Mouse (Mus musculus) limb, embryonic 12.5 days (tissue): ENCODE measurements around the gene Slc29a3. TPM values are rescaled to one million over a fixed set of nuclear protein-coding genes. Genes with fewer than 3 reads are reported as not detected.

Experiments
- ATAC-seq: fragments of 200-750 bp; cut with Nextera tagmentation; 2 replicates; pipeline ENCODE4 v1.8.0; 2017; ENCODE audit warnings: low read depth, moderate TSS enrichment; ENCODE audit not compliant: insufficient number of reproducible peaks, insufficient read depth, low FRiP score, low TSS enrichment
- H3K27ac ChIP-seq: fragments of 300-500 bp; sonication (generic); 2 replicates; pipeline ENCODE4 v1.5.1; 2016; ENCODE audit warnings: mild to moderate bottlenecking, moderate library complexity
- H3K27me3 ChIP-seq: fragments of 300-500 bp; sonication (generic); 2 replicates; pipeline ENCODE4 v1.6.1; 2016; ENCODE audit warnings: mild to moderate bottlenecking, moderate library complexity
- H3K36me3 ChIP-seq: fragments of 300-500 bp; sonication (generic); 2 replicates; pipeline ENCODE4 v1.6.1; 2016; ENCODE audit warnings: mild to moderate bottlenecking, moderate library complexity
- H3K4me1 ChIP-seq: fragments of 300-500 bp; sonication (generic); replicated peaks from 2 replicates; pipeline ENCODE4 v1.6.1; 2016
- H3K4me2 ChIP-seq: fragments of 300-500 bp; sonication (generic); 2 replicates; pipeline ENCODE4 v1.6.1; 2016; ENCODE audit warnings: mild to moderate bottlenecking, moderate library complexity
- H3K4me3 ChIP-seq: fragments of 300-500 bp; sonication (generic); replicated peaks from 2 replicates; pipeline ENCODE4 v1.5.1; 2016; ENCODE audit warnings: mild to moderate bottlenecking
- H3K9ac ChIP-seq: fragments of 300-500 bp; sonication (generic); replicated peaks from 2 replicates; pipeline ENCODE4 v1.6.1; 2016; ENCODE audit warnings: mild to moderate bottlenecking, moderate library complexity
- H3K9me3 ChIP-seq: fragments of 300-500 bp; sonication (generic); 2 replicates; pipeline ENCODE4 v1.6.1; 2016; ENCODE audit warnings: mild to moderate bottlenecking, moderate library complexity
- WGBS: fragments of 180-500 bp; shearing (Covaris S2); methylation state at CpG from one replicate; pipeline ENCODE4 v1.1.7; 2016; 5-methylcytosine and 5-hydroxymethylcytosine counted together
- polyA plus RNA-seq: library from polyadenylated mRNA; unstranded; fragments of >200 nt; fragmentation: Nextera tagmentation; extraction: Ambion mirVana; gene quantifications from 2 replicates; pipeline ENCODE4 v1.2.1, GENCODE M21; 2016

Slc29a3 gene
- polyA plus RNA-seq, 1 experiment from 2014 or later = 9.6 TPM

- 86% methylated on average over 6 of the region's 6 CpGs for WGBS
- Histone ChIP-seq H3K9me3 (no peaks in the 10 kb centered on the region), H3K27ac (no peak within 1 kb of the TSS), H3K36me3 (no peaks in the 10 kb centered on the region), H3K4me2 (no peak within 1 kb of the TSS), H3K27me3 (peaks cover 21% of the 10 kb centered on the region), H3K4me1 (peaks cover 6% of the 10 kb centered on the region), H3K4me3 (no peak within 1 kb of the TSS), H3K9ac (no peak within 1 kb of the TSS)
- no peak for ATAC-seq
These were observed 56.2 kb downstream of the Slc29a3 start, which contains the start of gene Cdh23 for GRCm38 (mm10) chr10:60696390-60696789. Gene Cdh23, minus strand, starts transcription at chr10:60696490.

DNA sequence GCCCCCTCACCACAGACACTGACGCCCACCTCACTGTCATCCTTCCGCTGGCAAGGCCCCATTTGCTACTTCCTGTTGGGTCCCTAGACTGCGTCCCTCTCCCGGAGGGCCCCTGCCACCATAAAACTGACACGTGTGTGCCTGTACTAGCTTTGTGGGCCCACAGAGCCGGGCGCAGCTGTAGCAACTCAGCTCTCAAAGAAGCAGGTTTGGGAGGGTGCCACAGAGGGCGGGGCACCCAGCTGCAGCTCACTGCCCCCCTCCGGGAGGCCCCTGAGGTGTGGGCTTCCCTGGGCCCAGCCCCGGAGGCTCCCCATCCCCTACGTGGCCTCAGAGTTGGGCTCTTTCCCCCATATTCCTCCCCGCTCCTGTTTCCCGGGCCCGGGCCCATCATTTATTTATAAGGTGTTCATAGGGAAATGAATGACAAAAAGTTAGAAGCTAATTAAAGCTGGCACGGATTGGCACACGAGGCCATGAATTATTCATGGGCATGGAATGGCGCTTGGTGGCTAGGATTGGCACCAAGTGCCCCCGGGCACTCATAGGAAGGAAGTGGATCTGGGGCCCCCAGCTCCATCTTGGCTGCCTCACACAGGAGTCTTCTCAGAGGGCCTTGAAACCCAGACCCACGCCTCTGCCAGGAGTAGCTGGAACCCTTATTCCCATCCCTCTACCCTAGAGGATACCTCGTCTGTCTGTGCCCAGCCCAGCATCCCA is 60.8 kb downstream of the Slc29a3 start:
- Histone ChIP-seq H3K4me2 (no peak overlapping the region), H3K9ac (no peak overlapping the region), H3K9me3 (no peaks in the 10 kb centered on the region), H3K4me3 (no peak overlapping the region), H3K4me1 (peaks cover 12% of the 10 kb centered on the region), H3K27ac (no peak overlapping the region), H3K36me3 (no peaks in the 10 kb centered on the region), H3K27me3 (peaks cover 41% of the 10 kb centered on the region)
- WGBS = 61% methylated on average over 20 of the region's 20 CpGs
- no peak for ATAC-seq

DNA sequence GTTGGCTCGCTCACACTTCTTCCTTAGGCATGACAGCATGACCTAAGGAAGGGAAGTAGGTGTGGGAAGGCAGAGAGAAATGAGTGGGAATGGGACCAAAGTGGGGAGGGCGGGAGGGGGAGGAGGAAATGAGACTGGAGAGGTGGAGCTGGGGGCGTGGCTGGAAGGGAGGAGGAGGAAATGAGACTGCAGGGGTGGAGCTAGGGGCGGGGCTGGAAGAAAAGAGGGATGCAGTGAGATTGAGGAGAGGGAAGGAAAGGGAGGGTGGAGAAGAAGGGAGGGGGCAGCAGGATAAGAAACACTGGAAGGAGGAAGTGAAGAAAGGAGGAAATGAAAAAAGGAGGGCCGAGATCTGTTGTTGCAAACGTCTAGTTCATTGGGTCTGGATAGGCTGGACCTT is 61.6 kb downstream of the Slc29a3 start:
- peaks cover 50% of the 10 kb centered on the region for H3K27me3 ChIP-seq
- no peaks in the 10 kb centered on the region for H3K36me3 ChIP-seq
- no peak overlapping the region for H3K4me3 ChIP-seq
- H3K4me1 ChIP-seq = peaks cover 21% of the 10 kb centered on the region
- no peak overlapping the region for H3K27ac ChIP-seq
- no peak overlapping the region for H3K9ac ChIP-seq
- no peak overlapping the region for H3K4me2 ChIP-seq
- no peak for ATAC-seq
- no peaks in the 10 kb centered on the region for H3K9me3 ChIP-seq
- 49% methylated on average over 6 of the region's 6 CpGs for WGBS

DNA sequence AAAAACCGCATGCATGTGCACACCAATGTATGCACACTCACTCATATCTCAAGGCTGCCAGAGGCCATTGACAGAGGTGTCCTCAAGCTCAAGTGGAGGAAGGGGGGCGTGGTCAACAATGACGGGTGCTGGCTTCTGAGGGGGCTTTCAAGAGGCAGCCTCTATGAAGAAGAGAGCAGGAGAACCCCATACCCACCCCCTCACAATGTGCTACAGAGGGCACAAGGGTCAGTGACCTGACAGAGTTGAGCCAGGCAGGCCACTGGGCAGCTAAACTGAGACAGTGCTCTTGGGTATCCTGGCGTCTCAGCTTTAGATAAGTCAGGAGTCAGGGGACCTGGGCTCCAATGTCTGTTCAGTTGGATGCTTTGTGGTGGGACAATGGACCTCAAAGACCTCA is 63.2 kb downstream of the Slc29a3 start:
- Histone ChIP-seq H3K9ac (no peak overlapping the region), H3K4me1 (peaks cover 25% of the 10 kb centered on the region), H3K4me2 (no peak overlapping the region), H3K4me3 (no peak overlapping the region), H3K9me3 (no peaks in the 10 kb centered on the region), H3K27ac (no peak overlapping the region), H3K36me3 (no peaks in the 10 kb centered on the region), H3K27me3 (peaks cover 65% of the 10 kb centered on the region)
- 79% methylated on average over 4 of the region's 4 CpGs for WGBS
- no peak for ATAC-seq

- Histone ChIP-seq H3K27ac (no peak overlapping the region), H3K4me2 (peak overlapping the region; percentile 100), H3K9ac (peak overlapping the region; percentile 70), H3K9me3 (no peaks in the 10 kb centered on the region), H3K4me3 (peak overlapping the region; percentile 58), H3K27me3 (peaks cover 85% of the 10 kb centered on the region), H3K4me1 (peaks cover 25% of the 10 kb centered on the region), H3K36me3 (no peaks in the 10 kb centered on the region)
- ATAC-seq = peak; percentile 39
- under 1% methylated on average over 76 of the region's 76 CpGs for WGBS
These were observed 65.4 kb downstream of the Slc29a3 start for GRCm38 (mm10) chr10:60687011-60687776.

DNA sequence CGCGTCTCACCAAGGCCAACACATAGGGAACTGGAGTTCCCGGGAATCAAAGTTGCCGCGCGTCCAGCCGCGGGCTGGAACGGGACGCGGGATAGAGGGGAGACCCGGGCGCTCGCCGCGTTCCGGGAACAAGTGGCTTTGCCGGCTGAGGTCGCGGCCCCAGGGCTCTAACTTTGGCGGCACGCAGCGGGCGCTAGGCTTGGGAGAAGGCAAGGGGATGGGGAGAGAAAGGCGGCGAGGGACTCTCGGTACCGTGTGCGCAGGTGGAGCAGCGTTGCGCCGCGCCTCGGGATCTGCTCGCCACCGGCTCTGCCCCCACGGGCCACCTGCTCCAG is 66.0 kb downstream of the Slc29a3 start:
- H3K36me3 ChIP-seq = no peaks in the 10 kb centered on the region
- H3K27me3 ChIP-seq = peaks cover 86% of the 10 kb centered on the region
- WGBS = under 1% methylated on average over 37 of the region's 37 CpGs
- H3K4me2 ChIP-seq = peak overlapping the region; percentile 100
- peak overlapping the region; percentile 58 for H3K4me3 ChIP-seq
- H3K9ac ChIP-seq = peak overlapping the region; percentile 70; the same call in 1 of the 2 replicates
- H3K9me3 ChIP-seq = no peaks in the 10 kb centered on the region
- no peak overlapping the region for H3K27ac ChIP-seq
- peaks cover 21% of the 10 kb centered on the region for H3K4me1 ChIP-seq
- ATAC-seq = no peak

DNA sequence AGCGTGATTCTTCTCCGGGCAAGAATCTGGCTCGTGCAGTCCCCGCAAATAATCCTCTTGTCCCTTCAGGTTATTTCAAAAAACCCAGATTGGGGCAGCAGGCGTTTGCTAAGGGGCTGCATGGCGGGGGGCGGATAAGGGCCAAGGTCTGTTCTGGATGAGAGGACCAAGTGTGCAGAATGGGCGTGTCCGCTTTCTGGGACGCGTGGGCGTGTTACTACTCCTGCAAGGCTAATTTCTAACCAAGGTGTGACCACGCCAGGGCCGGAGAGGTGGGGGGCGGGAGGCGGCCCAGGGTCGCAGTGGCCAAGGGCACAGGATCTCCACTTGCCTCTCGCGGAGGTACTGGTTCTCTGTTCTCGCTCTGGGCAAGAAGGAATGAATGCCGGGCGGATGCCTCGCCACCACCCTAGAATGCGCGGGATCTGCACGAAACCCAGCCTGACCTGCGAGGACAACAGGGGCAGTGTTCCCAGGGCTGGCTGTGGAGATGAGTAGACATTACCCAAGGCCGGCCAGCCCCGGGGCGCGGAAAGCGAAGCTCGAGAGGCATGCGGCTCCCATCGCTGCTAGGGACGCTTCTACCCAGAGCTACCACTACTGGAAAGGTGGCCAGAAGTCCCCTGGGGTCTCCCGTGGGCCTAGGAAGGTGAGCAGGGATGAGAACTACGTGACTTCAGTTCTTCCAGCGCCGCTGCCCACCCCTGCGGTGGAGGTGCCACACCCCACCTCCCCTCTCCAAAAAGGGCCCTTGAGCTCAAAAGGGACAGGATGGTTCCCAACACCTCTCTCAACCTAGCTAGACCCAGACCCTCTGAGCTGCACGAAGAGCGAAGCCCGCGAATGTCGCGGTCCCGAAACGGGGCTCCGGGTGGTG is 66.6 kb downstream of the Slc29a3 start:
- ATAC-seq = no peak
- H3K4me2 ChIP-seq = peak overlapping the region; percentile 100
- H3K9ac ChIP-seq = peak overlapping the region; percentile 70; the same call in 1 of the 2 replicates
- peaks cover 84% of the 10 kb centered on the region for H3K27me3 ChIP-seq
- no peaks in the 10 kb centered on the region for H3K36me3 ChIP-seq
- H3K4me1 ChIP-seq = peaks cover 15% of the 10 kb centered on the region
- no peak overlapping the region for H3K27ac ChIP-seq
- peak overlapping the region; percentile 58 for H3K4me3 ChIP-seq
- H3K9me3 ChIP-seq = no peaks in the 10 kb centered on the region
- 4% methylated on average over 50 of the region's 50 CpGs for WGBS

DNA sequence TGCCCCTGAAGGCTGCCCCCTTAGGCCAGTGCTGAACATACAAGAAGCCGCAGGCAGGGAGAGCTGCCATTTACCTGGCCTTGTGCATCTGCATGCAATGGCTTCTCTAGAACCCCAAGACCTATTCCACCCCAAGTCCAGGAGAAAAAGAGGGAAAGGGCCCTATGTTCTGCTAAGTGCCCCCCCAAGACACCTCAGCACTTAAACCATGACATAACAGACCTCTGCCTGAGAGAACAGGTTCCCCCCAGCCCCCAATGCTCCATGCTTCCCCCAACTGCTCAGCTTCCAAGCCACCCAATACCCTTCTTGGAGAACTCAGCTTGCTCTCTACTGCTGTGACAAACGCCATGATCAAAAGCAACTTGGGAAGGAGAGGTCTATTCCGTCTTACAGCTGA is 73.7 kb downstream of the Slc29a3 start:
- 75% methylated on average over 3 of the region's 3 CpGs for WGBS
- Histone ChIP-seq H3K4me3 (no peak overlapping the region), H3K4me2 (no peak overlapping the region), H3K9ac (no peak overlapping the region), H3K36me3 (no peaks in the 10 kb centered on the region), H3K27ac (no peak overlapping the region), H3K27me3 (peaks cover 29% of the 10 kb centered on the region), H3K9me3 (no peaks in the 10 kb centered on the region), H3K4me1 (no peaks in the 10 kb centered on the region)
- no peak for ATAC-seq

GRCm38 (mm10) chr10:60677319-60677718 is 75.3 kb downstream of the Slc29a3 start:
- no peak for ATAC-seq
- 63% methylated on average over 4 of the region's 4 CpGs for WGBS
- no peak overlapping the region for H3K4me2 ChIP-seq

GRCm38 (mm10) chr10:60670166-60670565 is 82.4 kb downstream of the Slc29a3 start:
- no peak overlapping the region for H3K4me3 ChIP-seq
- H3K27me3 ChIP-seq = no peaks in the 10 kb centered on the region
- no peak for ATAC-seq
- no peak overlapping the region for H3K4me2 ChIP-seq
- no peaks in the 10 kb centered on the region for H3K36me3 ChIP-seq
- H3K4me1 ChIP-seq = peaks cover 2% of the 10 kb centered on the region; the same call in 1 of the 2 replicates
- no peak overlapping the region for H3K27ac ChIP-seq
- 63% methylated on average over 8 of the region's 8 CpGs for WGBS
- no peak overlapping the region for H3K9ac ChIP-seq
- no peaks in the 10 kb centered on the region for H3K9me3 ChIP-seq

More at GRCm38 (mm10) chr10:60677319-60677718, 75.3 kb downstream of the Slc29a3 start:
- Histone ChIP-seq H3K36me3 (no peaks in the 10 kb centered on the region), H3K27ac (no peak overlapping the region), H3K9ac (no peak overlapping the region), H3K27me3 (peaks cover 16% of the 10 kb centered on the region), H3K9me3 (no peaks in the 10 kb centered on the region), H3K4me1 (no peaks in the 10 kb centered on the region), H3K4me3 (no peak overlapping the region)

DNA sequence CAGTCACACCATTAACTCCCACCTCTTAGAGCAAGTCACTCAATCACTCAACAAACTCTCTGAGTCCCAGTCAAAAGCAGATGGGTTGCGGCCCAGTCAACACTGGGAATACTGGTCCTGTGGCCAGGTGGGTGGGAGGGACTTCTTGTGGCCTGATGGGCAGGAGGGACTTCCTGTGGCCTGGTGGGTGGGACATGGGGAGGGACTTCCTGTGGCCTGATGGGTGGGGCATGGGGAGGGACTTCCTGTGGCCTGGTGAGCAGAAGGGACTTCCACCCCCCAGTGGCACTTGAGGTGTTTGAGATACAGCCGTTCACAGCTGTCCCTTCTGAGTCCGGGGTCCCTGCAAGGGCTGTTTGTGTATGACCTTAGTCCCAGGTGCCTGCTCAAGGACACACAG is 84.0 kb downstream of the Slc29a3 start:
- Histone ChIP-seq H3K4me1 (peaks cover 2% of the 10 kb centered on the region; the same call in 1 of the 2 replicates), H3K9me3 (no peaks in the 10 kb centered on the region), H3K27ac (no peak overlapping the region), H3K4me3 (no peak overlapping the region), H3K9ac (no peak overlapping the region), H3K4me2 (no peak overlapping the region), H3K27me3 (no peaks in the 10 kb centered on the region), H3K36me3 (no peaks in the 10 kb centered on the region)
- 83% methylated on average over 3 of the region's 3 CpGs for WGBS
- no peak for ATAC-seq
